Mouse (Mus musculus): ENCODE measurements around the gene Ccdc18. TPM values are rescaled to one million over a fixed set of nuclear protein-coding genes. Genes with fewer than 3 reads are reported as not detected.

The Ccdc18 gene
- total and polyA plus RNA-seq, 3 experiments, result 0.18 to 0.39 TPM; not detected in 1

Other genes with a start within 250 kb of the Ccdc18 start
- gene Rpl5, start 232.4 kb upstream of the Ccdc18 start, total RNA-seq (2021), result 10 to 100 TPM; 29.2 to 31.4 TPM
- gene Rpl5, start 232.4 kb upstream of the Ccdc18 start, polyA plus RNA-seq (2012; rRNA removed), result 12.5 and 20.4 TPM in 2 replicates
- gene Fam69a, start 145.8 kb upstream of the Ccdc18 start, total RNA-seq (2021), result 10 to 100 TPM; 12.9 to 13.1 TPM
- gene Fam69a, start 145.8 kb upstream of the Ccdc18 start, polyA plus RNA-seq (2012; rRNA removed), result 1.5 and 2.8 TPM in 2 replicates
- gene Mtf2, start 67.2 kb upstream of the Ccdc18 start, total RNA-seq (2021), result 10 to 100 TPM; 10.7 to 12.2 TPM
- gene Mtf2, start 67.2 kb upstream of the Ccdc18 start, polyA plus RNA-seq (2012; rRNA removed), result 5.8 and 11.9 TPM in 2 replicates
- 10 to 100 TPM; 28.6 to 29.8 TPM for gene Tmed5, start 255 bp upstream of the Ccdc18 start, total RNA-seq (2021)
- gene Tmed5, start 255 bp upstream of the Ccdc18 start, polyA plus RNA-seq (2012; rRNA removed), result 20.2 and 32.4 TPM in 2 replicates
- 10 to 100 TPM; 19.9 to 20.3 TPM for gene Dr1, start 136.0 kb downstream of the Ccdc18 start, total RNA-seq (2021)
- 9.0 and 13.1 TPM in 2 replicates for gene Dr1, start 136.0 kb downstream of the Ccdc18 start, polyA plus RNA-seq (2012; rRNA removed)
- gene Pigg, start 179.7 kb downstream of the Ccdc18 start, total RNA-seq (2021), result 10 to 100 TPM; 10.0 to 10.4 TPM
- gene Pigg, start 179.7 kb downstream of the Ccdc18 start, polyA plus RNA-seq (2012; rRNA removed), result 5.9 and 11.3 TPM in 2 replicates
- gene Gm42517, start 235.0 kb downstream of the Ccdc18 start, total RNA-seq (2021), result 1 to 10 TPM; 1.3 to 2.0 TPM
- gene Gm42517, start 235.0 kb downstream of the Ccdc18 start, polyA plus RNA-seq (2012; rRNA removed), result 0.67 and 1.0 TPM in 2 replicates

Data from heart, adult 2 months (tissue).